Mouse (Mus musculus): ENCODE data around the gene Copb1. TPM values are rescaled to one million over a fixed set of nuclear protein-coding genes. Genes with fewer than 3 reads are reported as not detected.

Gene Copb1
- polyA plus RNA-seq, 1 experiment from 2014 or later = 130 TPM

GRCm38 (mm10) chr7:114290078-114290506, 35.6 kb upstream of the Copb1 start:
- no peak overlapping the region for H3K4me2 ChIP-seq (ENCODE audit: low read depth, low read length)
- 59% methylated on average over 5 of the region's 5 CpGs for WGBS
- ATAC-seq (ENCODE audit: insufficient read depth, low FRiP score) = no peak

GRCm38 (mm10) chr7:114284296-114284910, 29.9 kb upstream of the Copb1 start:
- ATAC-seq (ENCODE audit: insufficient read depth, low FRiP score) = no peak
- no peak overlapping the region for H3K9ac ChIP-seq (ENCODE audit: low read length)
- WGBS = 91% methylated on average over 14 of the region's 14 CpGs

More at GRCm38 (mm10) chr7:114290078-114290506, 35.6 kb upstream of the Copb1 start:
- Histone ChIP-seq H3K4me3 (replicated peaks; ENCODE audit: low read length) (no peak overlapping the region), H3K4me1 (ENCODE audit: control insufficient read depth, insufficient read depth, low read length) (peaks cover 5% of the 10 kb centered on the region), H3K27me3 (ENCODE audit: control insufficient read depth, insufficient read depth, low read length) (no peaks in the 10 kb centered on the region), H3K36me3 (ENCODE audit: control insufficient read depth, insufficient read depth, low read length) (no peaks in the 10 kb centered on the region), H3K9ac (ENCODE audit: low read length) (no peak overlapping the region), H3K27ac (ENCODE audit: low read length) (no peak overlapping the region), H3K9me3 (replicated peaks; ENCODE audit: control insufficient read depth, low read length) (no peaks in the 10 kb centered on the region)

GRCm38 (mm10) chr7:114283006-114283405, 28.5 kb upstream of the Copb1 start:
- no peak for ATAC-seq (ENCODE audit: insufficient read depth, low FRiP score)
- Histone ChIP-seq H3K27me3 (ENCODE audit: control insufficient read depth, insufficient read depth, low read length) (no peaks in the 10 kb centered on the region), H3K27ac (ENCODE audit: low read length) (no peak overlapping the region), H3K9me3 (replicated peaks; ENCODE audit: control insufficient read depth, low read length) (no peaks in the 10 kb centered on the region), H3K9ac (ENCODE audit: low read length) (no peak overlapping the region), H3K36me3 (ENCODE audit: control insufficient read depth, insufficient read depth, low read length) (no peaks in the 10 kb centered on the region), H3K4me2 (ENCODE audit: low read depth, low read length) (no peak overlapping the region), H3K4me3 (replicated peaks; ENCODE audit: low read length) (no peak overlapping the region), H3K4me1 (ENCODE audit: control insufficient read depth, insufficient read depth, low read length) (no peaks in the 10 kb centered on the region)
- 78% methylated on average over 9 of the region's 9 CpGs for WGBS

More at GRCm38 (mm10) chr7:114284296-114284910, 29.9 kb upstream of the Copb1 start:
- no peaks in the 10 kb centered on the region for H3K36me3 ChIP-seq (ENCODE audit: control insufficient read depth, insufficient read depth, low read length)
- H3K4me2 ChIP-seq (ENCODE audit: low read depth, low read length) = no peak overlapping the region
- no peak overlapping the region for H3K4me3 ChIP-seq (replicated peaks; ENCODE audit: low read length)
- H3K27ac ChIP-seq (ENCODE audit: low read length) = no peak overlapping the region
- H3K9me3 ChIP-seq (replicated peaks; ENCODE audit: control insufficient read depth, low read length) = no peaks in the 10 kb centered on the region
- no peaks in the 10 kb centered on the region for H3K27me3 ChIP-seq (ENCODE audit: control insufficient read depth, insufficient read depth, low read length)
- no peaks in the 10 kb centered on the region for H3K4me1 ChIP-seq (ENCODE audit: control insufficient read depth, insufficient read depth, low read length)

GRCm38 (mm10) chr7:114281671-114282070, 27.2 kb upstream of the Copb1 start:
- Histone ChIP-seq H3K4me2 (ENCODE audit: low read depth, low read length) (no peak overlapping the region), H3K9me3 (replicated peaks; ENCODE audit: control insufficient read depth, low read length) (no peaks in the 10 kb centered on the region), H3K9ac (ENCODE audit: low read length) (no peak overlapping the region), H3K4me1 (ENCODE audit: control insufficient read depth, insufficient read depth, low read length) (0 out of 2 replicates have a peak, but pooled peaks cover 2% of the 10 kb centered on the region), H3K36me3 (ENCODE audit: control insufficient read depth, insufficient read depth, low read length) (no peaks in the 10 kb centered on the region), H3K27ac (ENCODE audit: low read length) (no peak overlapping the region), H3K27me3 (ENCODE audit: control insufficient read depth, insufficient read depth, low read length) (no peaks in the 10 kb centered on the region), H3K4me3 (replicated peaks; ENCODE audit: low read length) (no peak overlapping the region)
- 45% methylated on average over 3 of the region's 3 CpGs for WGBS
- no peak for ATAC-seq (ENCODE audit: insufficient read depth, low FRiP score)

GRCm38 (mm10) chr7:114276005-114276752, 21.7 kb upstream of the Copb1 start, which contains the start of gene Psma1:
Gene Psma1, minus strand, starts transcription at chr7:114276118.
- no peaks in the 10 kb centered on the region for H3K27me3 ChIP-seq (ENCODE audit: control insufficient read depth, insufficient read depth, low read length)
- peak; percentile 93 for ATAC-seq (ENCODE audit: insufficient read depth, low FRiP score)
- under 1% methylated on average over 39 of the region's 39 CpGs for WGBS
- H3K4me1 ChIP-seq (ENCODE audit: control insufficient read depth, insufficient read depth, low read length) = peaks cover 8% of the 10 kb centered on the region; the same call in 1 of the 2 replicates
- peak within 1 kb of the TSS; percentile 62 for H3K27ac ChIP-seq (ENCODE audit: low read length)
- H3K9me3 ChIP-seq (replicated peaks; ENCODE audit: control insufficient read depth, low read length) = no peaks in the 10 kb centered on the region
- H3K36me3 ChIP-seq (ENCODE audit: control insufficient read depth, insufficient read depth, low read length) = no peaks in the 10 kb centered on the region
- peak within 1 kb of the TSS; percentile 94 for H3K4me2 ChIP-seq (ENCODE audit: low read depth, low read length)
- peak within 1 kb of the TSS; percentile 91 for H3K9ac ChIP-seq (ENCODE audit: low read length)
- peak within 1 kb of the TSS; percentile 83 for H3K4me3 ChIP-seq (replicated peaks; ENCODE audit: low read length)

GRCm38 (mm10) chr7:114275372-114276004, 21.0 kb upstream of the Copb1 start:
- no peak; the same call in 1 of the 2 replicates for ATAC-seq (ENCODE audit: insufficient read depth, low FRiP score)
- peak overlapping the region; percentile 94 for H3K4me2 ChIP-seq (ENCODE audit: low read depth, low read length)
- no peaks in the 10 kb centered on the region for H3K27me3 ChIP-seq (ENCODE audit: control insufficient read depth, insufficient read depth, low read length)
- no peaks in the 10 kb centered on the region for H3K9me3 ChIP-seq (replicated peaks; ENCODE audit: control insufficient read depth, low read length)
- 1% methylated on average over 24 of the region's 24 CpGs for WGBS
- peaks cover 8% of the 10 kb centered on the region; the same call in 1 of the 2 replicates for H3K4me1 ChIP-seq (ENCODE audit: control insufficient read depth, insufficient read depth, low read length)
- peak overlapping the region; percentile 83 for H3K4me3 ChIP-seq (replicated peaks; ENCODE audit: low read length)
- H3K27ac ChIP-seq (ENCODE audit: low read length) = peak overlapping the region; percentile 34; the same call in 1 of the 2 replicates
- no peaks in the 10 kb centered on the region for H3K36me3 ChIP-seq (ENCODE audit: control insufficient read depth, insufficient read depth, low read length)
- H3K9ac ChIP-seq (ENCODE audit: low read length) = peak overlapping the region; percentile 91

GRCm38 (mm10) chr7:114268446-114268845, 13.9 kb upstream of the Copb1 start:
- ATAC-seq (ENCODE audit: insufficient read depth, low FRiP score) = no peak
- Histone ChIP-seq H3K4me1 (ENCODE audit: control insufficient read depth, insufficient read depth, low read length) (no peaks in the 10 kb centered on the region), H3K27ac (ENCODE audit: low read length) (no peak overlapping the region), H3K36me3 (ENCODE audit: control insufficient read depth, insufficient read depth, low read length) (peaks cover 44% of the 10 kb centered on the region), H3K9me3 (replicated peaks; ENCODE audit: control insufficient read depth, low read length) (no peaks in the 10 kb centered on the region), H3K9ac (ENCODE audit: low read length) (no peak overlapping the region), H3K4me2 (ENCODE audit: low read depth, low read length) (no peak overlapping the region), H3K27me3 (ENCODE audit: control insufficient read depth, insufficient read depth, low read length) (no peaks in the 10 kb centered on the region), H3K4me3 (replicated peaks; ENCODE audit: low read length) (no peak overlapping the region)
- WGBS = 94% methylated on average over 5 of the region's 5 CpGs

GRCm38 (mm10) chr7:114251684-114252083, 2.8 kb downstream of the Copb1 start:
- Histone ChIP-seq H3K27me3 (ENCODE audit: control insufficient read depth, insufficient read depth, low read length) (no peaks in the 10 kb centered on the region), H3K36me3 (ENCODE audit: control insufficient read depth, insufficient read depth, low read length) (peaks cover 17% of the 10 kb centered on the region), H3K27ac (ENCODE audit: low read length) (no peak overlapping the region), H3K4me3 (replicated peaks; ENCODE audit: low read length) (no peak overlapping the region), H3K9me3 (replicated peaks; ENCODE audit: control insufficient read depth, low read length) (no peaks in the 10 kb centered on the region), H3K9ac (ENCODE audit: low read length) (no peak overlapping the region), H3K4me2 (ENCODE audit: low read depth, low read length) (no peak overlapping the region), H3K4me1 (ENCODE audit: control insufficient read depth, insufficient read depth, low read length) (peaks cover 6% of the 10 kb centered on the region)
- WGBS = 91% methylated on average over 3 of the region's 3 CpGs
- no peak for ATAC-seq (ENCODE audit: insufficient read depth, low FRiP score)

- no peaks in the 10 kb centered on the region for H3K9me3 ChIP-seq (replicated peaks; ENCODE audit: control insufficient read depth, low read length)
- 73% methylated on average over 7 of the region's 7 CpGs for WGBS
These were observed 20.5 kb downstream of the Copb1 start for GRCm38 (mm10) chr7:114233980-114234379.

More at GRCm38 (mm10) chr7:114233980-114234379, 20.5 kb downstream of the Copb1 start:
- Histone ChIP-seq H3K9ac (ENCODE audit: low read length) (no peak overlapping the region), H3K4me2 (ENCODE audit: low read depth, low read length) (no peak overlapping the region), H3K27ac (ENCODE audit: low read length) (no peak overlapping the region), H3K36me3 (ENCODE audit: control insufficient read depth, insufficient read depth, low read length) (peaks cover 23% of the 10 kb centered on the region; the same call in 1 of the 2 replicates), H3K27me3 (ENCODE audit: control insufficient read depth, insufficient read depth, low read length) (no peaks in the 10 kb centered on the region), H3K4me1 (ENCODE audit: control insufficient read depth, insufficient read depth, low read length) (no peaks in the 10 kb centered on the region), H3K4me3 (replicated peaks; ENCODE audit: low read length) (no peak overlapping the region)
- ATAC-seq (ENCODE audit: insufficient read depth, low FRiP score) = no peak

Measured in stomach, embryonic 16.5 days (tissue).